Mouse (Mus musculus) cerebellum, adult 11-12 months (tissue): ENCODE results near the gene Gm49380.

Source experiments
- DNase-seq: peaks from one replicate; pipeline ENCODE4 v3.0.0; 2022

Gm49380 gene

DNA sequence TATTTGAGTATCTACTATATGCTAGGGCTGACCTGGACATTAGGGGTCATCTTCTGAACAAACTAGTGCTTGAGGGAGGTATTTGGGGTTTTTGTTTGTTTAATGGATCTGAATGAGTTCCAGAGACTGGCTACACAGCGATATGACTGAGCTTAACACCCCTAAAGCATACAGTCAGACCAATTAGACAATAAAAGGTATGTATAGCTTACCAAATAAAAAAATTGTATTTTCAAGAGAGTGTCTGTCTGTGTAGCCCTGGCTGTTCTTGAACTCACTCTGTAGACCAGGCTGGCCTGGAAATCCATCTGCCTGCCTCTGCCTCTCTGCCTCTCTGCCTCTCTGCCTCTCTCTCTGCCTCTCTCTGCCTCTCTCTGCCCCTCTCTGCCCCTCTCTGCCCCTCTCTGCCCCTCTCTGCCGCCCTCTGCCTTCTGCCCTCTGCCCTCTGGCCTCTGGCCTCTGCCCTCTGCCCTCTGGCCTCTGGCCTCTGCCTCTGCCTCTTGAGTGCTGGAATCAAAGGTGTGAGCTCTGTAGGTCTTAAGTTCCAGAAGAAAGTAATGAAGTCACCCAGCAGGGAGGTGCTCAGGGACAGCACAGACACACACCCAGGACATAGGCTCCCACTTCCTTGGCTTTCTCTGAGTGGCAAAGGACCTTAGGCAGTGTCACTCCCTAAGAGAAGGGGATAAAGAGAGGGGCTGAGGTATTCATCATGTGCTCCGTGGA is 68.0 kb downstream of the Gm49380 start:
- DNase-seq: peak; percentile 88

- DNase-seq: peak; percentile 93
These were observed 68.7 kb downstream of the Gm49380 start for GRCm38 (mm10) chr9:44044426-44045157.

DNA sequence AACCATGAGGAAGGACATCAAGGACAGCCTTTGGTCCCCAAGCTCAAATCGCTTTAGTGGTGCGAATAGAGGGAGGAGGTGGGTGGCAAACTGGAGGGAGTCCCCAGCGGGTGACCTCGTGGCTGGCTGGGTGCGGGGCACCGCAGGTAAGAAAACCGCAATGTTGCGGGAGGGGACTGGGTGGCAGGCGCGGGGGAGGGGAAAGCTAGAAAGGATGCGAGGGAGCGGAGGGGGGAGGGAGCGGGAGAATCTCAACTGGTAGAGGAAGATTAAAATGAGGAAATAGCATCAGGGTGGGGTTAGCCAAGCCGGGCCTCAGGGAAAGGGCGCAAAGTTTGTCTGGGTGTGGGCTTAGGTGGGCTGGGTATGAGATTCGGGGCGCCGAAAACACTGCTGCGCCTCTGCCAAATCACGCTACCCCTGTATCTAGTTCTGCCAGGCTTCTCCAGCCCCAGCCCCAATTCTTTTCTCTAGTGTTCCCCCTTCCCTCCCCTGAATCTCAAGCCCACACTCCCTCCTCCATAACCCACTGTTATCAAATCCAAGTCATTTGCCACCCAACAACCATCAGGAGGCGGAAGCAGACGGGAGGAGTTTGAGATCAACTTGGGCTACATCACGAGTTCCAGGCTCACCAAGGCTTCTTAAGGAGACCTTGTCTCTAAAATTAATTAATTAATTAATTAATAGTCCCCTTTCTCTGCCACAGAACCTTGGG is 69.4 kb downstream of the Gm49380 start:
- DNase-seq: no peak

GRCm38 (mm10) chr9:44042836-44043707 is 70.2 kb downstream of the Gm49380 start, which contains the start of gene Thy1:
Thy1 (plus strand) TSS chr9:44043384.
- peak; percentile 95 for DNase-seq

GRCm38 (mm10) chr9:44042396-44042680 is 71.0 kb downstream of the Gm49380 start:
- DNase-seq: no peak

- DNase-seq: peak; percentile 85
These were observed 71.5 kb downstream of the Gm49380 start for GRCm38 (mm10) chr9:44041511-44042395.

DNA sequence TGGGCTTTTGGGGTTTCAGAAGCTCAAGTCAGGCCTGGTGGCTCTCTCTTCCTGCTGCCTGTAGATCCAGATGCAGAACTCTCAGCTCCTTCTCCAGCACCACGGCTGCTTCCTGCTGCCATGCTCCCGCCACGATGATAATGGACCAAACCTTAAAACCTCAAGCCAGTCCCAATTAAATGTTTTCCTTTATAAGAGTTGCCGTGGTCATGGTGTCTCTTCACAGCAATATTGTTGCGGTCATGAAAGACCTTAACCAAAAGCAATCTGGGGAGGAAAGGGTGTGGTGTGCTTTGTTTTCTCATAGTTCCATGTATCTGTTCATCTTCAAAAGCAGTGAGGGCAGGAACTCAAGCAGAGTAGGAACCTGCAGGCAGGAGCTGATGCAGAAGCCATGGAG is 76.2 kb downstream of the Gm49380 start:
- no peak for DNase-seq

- no peak for DNase-seq
These were observed 79.2 kb downstream of the Gm49380 start for GRCm38 (mm10) chr9:44033957-44034727.

GRCm38 (mm10) chr9:44033317-44033716 is 80.0 kb downstream of the Gm49380 start:
- DNase-seq: no peak

- no peak for DNase-seq
These were observed 81.4 kb downstream of the Gm49380 start for GRCm38 (mm10) chr9:44031946-44032345.

DNA sequence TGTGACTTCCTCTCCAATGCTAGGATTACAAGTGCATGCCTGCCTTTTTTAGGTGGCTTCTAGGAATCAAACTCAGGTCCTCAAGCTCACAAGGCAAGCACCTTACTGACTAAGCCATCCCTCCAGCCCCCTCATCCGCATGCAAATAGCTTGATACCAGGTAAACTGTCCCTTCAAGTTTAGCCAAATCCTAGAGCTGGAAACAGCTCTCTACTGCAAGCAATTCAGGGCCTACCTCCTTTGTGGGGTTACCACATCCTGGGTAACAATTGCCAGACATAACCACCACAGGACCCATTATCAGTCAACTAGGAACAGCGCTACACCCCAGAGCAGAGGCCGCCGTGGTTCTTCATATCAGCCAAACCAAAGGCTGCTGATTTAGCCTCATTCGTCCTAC is 82.2 kb downstream of the Gm49380 start:
- no peak for DNase-seq

GRCm38 (mm10) chr9:44030646-44031045 is 82.7 kb downstream of the Gm49380 start:
- DNase-seq: no peak

DNA sequence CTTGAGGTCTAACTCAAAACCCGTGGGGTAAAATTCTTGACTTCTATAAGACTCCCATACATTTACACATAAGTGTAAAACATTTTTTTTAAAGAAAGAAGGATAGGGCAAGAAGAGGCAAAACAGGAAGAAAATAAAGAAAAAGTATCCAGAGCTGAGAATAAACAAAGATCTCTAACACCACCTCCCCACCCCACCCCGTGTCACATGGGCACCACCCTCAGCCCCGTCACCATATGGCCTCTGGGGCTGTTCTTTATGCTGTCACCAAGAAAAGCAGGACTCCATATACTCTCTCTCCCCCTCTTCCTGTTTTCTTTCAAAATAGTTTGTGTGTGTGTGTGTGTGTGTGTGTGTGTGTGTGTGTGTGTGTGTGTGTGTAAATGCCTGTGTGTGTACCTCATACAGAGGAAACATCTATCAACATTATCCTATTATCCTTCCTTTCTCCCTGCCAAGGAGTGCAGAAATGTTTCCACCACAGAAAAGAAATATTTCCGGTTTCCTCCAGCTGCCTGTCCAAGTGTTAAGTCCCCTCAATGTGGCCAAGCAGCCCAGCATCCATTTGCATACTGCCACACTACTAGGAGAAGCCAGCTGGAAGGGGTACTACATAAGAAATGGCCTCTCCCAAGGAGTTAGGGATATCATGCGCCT is 83.6 kb downstream of the Gm49380 start:
- DNase-seq: no peak

DNA sequence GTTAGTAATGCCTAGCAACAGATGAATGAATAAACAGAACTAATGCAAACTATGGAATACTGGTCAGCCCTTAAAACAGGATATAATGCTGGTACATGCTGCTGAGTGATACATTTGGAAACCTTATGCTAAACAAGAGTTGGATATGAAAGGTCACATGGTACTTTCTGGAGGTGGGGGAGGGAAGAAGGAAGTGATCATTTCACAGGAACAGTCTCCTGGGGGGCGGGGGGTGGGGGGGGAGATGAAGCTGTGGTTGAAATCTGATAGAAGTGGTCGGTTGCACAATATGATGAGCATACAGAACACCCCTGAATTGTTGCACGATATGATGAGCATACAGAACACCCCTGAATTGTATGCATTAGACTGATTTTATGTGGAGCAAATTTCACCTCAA is 89.2 kb downstream of the Gm49380 start:
- no peak for DNase-seq

GRCm38 (mm10) chr9:44022100-44022847 is 91.0 kb downstream of the Gm49380 start:
- no peak for DNase-seq

- no peak for DNase-seq
These were observed 93.3 kb downstream of the Gm49380 start for GRCm38 (mm10) chr9:44020001-44020400.

GRCm38 (mm10) chr9:44017846-44018245 is 95.5 kb downstream of the Gm49380 start:
- no peak for DNase-seq
